In the genomic region with DNA sequence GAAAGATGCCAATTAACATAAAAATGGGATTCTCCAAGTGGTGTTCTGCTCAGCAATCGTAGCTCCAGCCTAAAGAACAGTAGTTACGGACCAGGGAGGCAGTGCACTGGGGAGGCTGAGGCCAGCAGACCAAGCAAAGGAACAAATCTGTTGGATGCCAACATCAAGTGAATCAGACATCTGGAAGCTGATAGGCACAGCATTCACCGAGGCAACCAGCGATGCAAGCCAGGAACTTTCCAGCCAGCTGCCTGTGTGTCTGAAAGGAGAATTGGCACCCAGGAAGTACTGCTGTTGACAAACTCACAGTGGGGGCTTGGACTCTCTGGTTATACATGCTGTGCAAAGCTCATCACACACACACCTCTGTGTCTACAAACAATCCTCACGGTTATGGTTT, we compare ENCODE assay signal across 9 mouse cellular contexts.
DNase-seq lines count a peak whose midpoint lies in the region; ATAC-seq lines count a peak whose summit lies in the region.
"Had no signal": no experiment of that assay in that cellular context is flagged by ENCODE, and none has a peak within 500 bp of the region (broad histone marks: within the 10 kb centered on the region; RNA-seq: fewer than 3 reads in every experiment).

No protein-coding gene starts in this region.

- no peak for ATAC-seq in CD4-positive, CD25-positive, alpha-beta regulatory T cell, adult 4 months
- ATAC-seq: inflammation-experienced regulatory T-cells, adult 6 months had no signal

- H3K27me3 ChIP-seq in limb, embryonic 10.5 days (ENCODE audit: low read depth, poor library complexity, severe bottlenecking), result no peaks in the 10 kb centered on the region

- no peak overlapping the region for H3K27ac ChIP-seq in limb, embryonic 10.5 days

- H3K4me3 ChIP-seq in limb, embryonic 10.5 days, result no peak overlapping the region

- DNase-seq in adrenal gland, postnatal 10 days, result peak; percentile 30
- no peak for DNase-seq in adrenal gland, adult 18-20 months (ENCODE audit: low spot score in 2 of 2)
- DNase-seq in heart, adult 18-20 months, result peak; percentile 16 to 20
- DNase-seq in heart, postnatal 4 days, result no peak
- DNase-seq in right cerebral cortex, adult 2 months (ENCODE audit: low spot score in 2 of 2), result peak; percentile 13 to 28
- no peak for DNase-seq in right cerebral cortex, postnatal 4 days
- no peak for DNase-seq in limb, embryonic 10.5 days (ENCODE audit: low spot score)

- peaks cover 22% of the 10 kb centered on the region for H3K4me1 ChIP-seq in limb, embryonic 10.5 days

- 87% methylated on average over 5 of the region's 5 CpGs for WGBS in limb, embryonic 10.5 days

- H3K9me3 ChIP-seq in limb, embryonic 10.5 days (replicated peaks), result no peaks in the 10 kb centered on the region

- H3K36me3 ChIP-seq in limb, embryonic 10.5 days, result peaks cover 20% of the 10 kb centered on the region

Comparison
In these comparisons a context has a peak if more than half of its experiments do, and no peak if none do; other contexts are left out.
1. DNase-seq: peak in adrenal gland, postnatal 10 days (single experiment), heart, adult 18-20 months (2 of 2) and right cerebral cortex, adult 2 months (2 of 2); none in adrenal gland, adult 18-20 months (0 of 2), heart, postnatal 4 days (single experiment), right cerebral cortex, postnatal 4 days (single experiment) and limb, embryonic 10.5 days (single experiment).